Mouse (Mus musculus) MEL (cell line): ENCODE data around the gene Pak7. TPM values are rescaled to one million over a fixed set of nuclear protein-coding genes. Genes with fewer than 3 reads are reported as not detected.
"Not testable (repeated sequence)": the region's sequence is repeated elsewhere in the genome, so short reads cannot be mapped to it uniquely, and the experiment has no call there.

ENCODE experiments used
- DNase-seq: peaks from one replicate; pipeline ENCODE4 v3.0.0; 2011; ENCODE audit warnings: low read depth, low spot score
- H3K27ac ChIP-seq: 2 replicates; pipeline ENCODE4 v1.5.1; 2012; ENCODE audit warnings: low read depth, mild to moderate bottlenecking, control low read depth, low read length, moderate library complexity; ENCODE audit not compliant: control insufficient read depth
- H3K27me3 ChIP-seq, 2 experiments: fragments of 150-350 bp in 1 of 2; sonication (generic) in 1 of 2; 2 replicates each; pipeline ENCODE4 v1.6.1; 2012; ENCODE audit warnings: low read length in 2 of 2, mild to moderate bottlenecking in 2 of 2, improper control_type of control experiment in 1 of 2, moderate library complexity in 1 of 2; ENCODE audit not compliant: insufficient read depth in 2 of 2, control insufficient read depth in 1 of 2
- H3K36me3 ChIP-seq, 2 experiments: 2 replicates each; pipeline ENCODE4 v1.6.1; 2012 to 2014; ENCODE audit warnings: low read length in 2 of 2, improper control_type of control experiment in 1 of 2, inconsistent platforms in 1 of 2, mild to moderate bottlenecking in 1 of 2; ENCODE audit not compliant: insufficient read depth in 2 of 2, control insufficient read depth in 1 of 2
- H3K4me1 ChIP-seq, 2 experiments: fragments of 150-350 bp in 1 of 2; sonication (generic) in 1 of 2; 2 replicates each; pipeline ENCODE4 v1.6.1; 2012; ENCODE audit warnings: low read length in 2 of 2, improper control_type of control experiment in 1 of 2, mild to moderate bottlenecking in 1 of 2; ENCODE audit not compliant: insufficient read depth in 2 of 2, control insufficient read depth in 1 of 2
- H3K4me3 ChIP-seq, 2 experiments: fragments of 150-350 bp in 1 of 2; sonication (generic) in 1 of 2; 2 replicates each; pipeline ENCODE4 v1.5.1; 2012; ENCODE audit warnings: low read depth in 2 of 2, low read length in 2 of 2, mild to moderate bottlenecking in 2 of 2, moderate library complexity in 2 of 2, control low read depth in 1 of 2, improper control_type of control experiment in 1 of 2; ENCODE audit not compliant: control insufficient read depth in 1 of 2, insufficient read depth in 1 of 2
- H3K79me2 ChIP-seq: 2 replicates; pipeline ENCODE4 v1.6.1; 2012; ENCODE audit warnings: mild to moderate bottlenecking, low read length, moderate library complexity; ENCODE audit not compliant: control insufficient read depth, poor library complexity, insufficient read depth
- H3K9ac ChIP-seq: 2 replicates; pipeline ENCODE4 v1.6.1; 2012; ENCODE audit warnings: low read depth, mild to moderate bottlenecking, control low read depth, low read length, moderate library complexity; ENCODE audit not compliant: control insufficient read depth, poor library complexity, severe bottlenecking
- H3K9me3 ChIP-seq: fragments of 150-350 bp; sonication (generic); replicated peaks from 2 replicates; pipeline ENCODE4 v1.6.1; 2012; ENCODE audit warnings: mild to moderate bottlenecking, low read length, improper control_type of control experiment, moderate library complexity; ENCODE audit not compliant: insufficient read depth
- BHLHE40 ChIP-seq: IDR thresholded peaks from 2 replicates; pipeline ENCODE4 v1.6.1; 2012; ENCODE audit warnings: low read depth, mild to moderate bottlenecking, inconsistent platforms, low read length, improper control_type of control experiment, borderline replicate concordance
- CHD1 ChIP-seq: IDR thresholded peaks from 2 replicates; pipeline ENCODE4 v1.6.1; 2012; ENCODE audit warnings: low read depth, mild to moderate bottlenecking, inconsistent platforms, low read length, improper control_type of control experiment
- E2F4 ChIP-seq: IDR thresholded peaks from 2 replicates; pipeline ENCODE4 v1.6.1; 2011; ENCODE audit warnings: low read depth, low read length, improper control_type of control experiment, borderline replicate concordance
- ELF1 ChIP-seq: IDR thresholded peaks from 2 replicates; pipeline ENCODE4 v1.6.1; 2014; ENCODE audit warnings: low read depth, mild to moderate bottlenecking, inconsistent platforms, low read length, improper control_type of control experiment, moderate library complexity
- GATA1 ChIP-seq: IDR thresholded peaks from 2 replicates; pipeline ENCODE4 v1.6.1; 2011; ENCODE audit warnings: low read depth, low read length, improper control_type of control experiment
- HCFC1 ChIP-seq: IDR thresholded peaks from 2 replicates; pipeline ENCODE4 v1.6.1; 2012; ENCODE audit warnings: low read depth, mild to moderate bottlenecking, inconsistent platforms, low read length, improper control_type of control experiment, moderate library complexity
- JUND ChIP-seq: IDR thresholded peaks from 2 replicates; pipeline ENCODE4 v1.6.1; 2011; ENCODE audit warnings: low read depth, mild to moderate bottlenecking, improper control_type of control experiment, low read length
- KAT2A ChIP-seq: conservative IDR thresholded peaks from 2 replicates; pipeline ENCODE4 v1.6.1; 2012; ENCODE audit warnings: low read depth, low read length, improper control_type of control experiment, inconsistent platforms
- MAFK ChIP-seq: IDR thresholded peaks from 2 replicates; pipeline ENCODE4 v1.6.1; 2011; ENCODE audit warnings: low read depth, mild to moderate bottlenecking, low read length, improper control_type of control experiment, borderline replicate concordance
- MAZ ChIP-seq: IDR thresholded peaks from 2 replicates; pipeline ENCODE4 v1.6.1; 2012; ENCODE audit warnings: low read depth, mild to moderate bottlenecking, inconsistent platforms, low read length, improper control_type of control experiment
- MXI1 ChIP-seq: IDR thresholded peaks from 2 replicates; pipeline ENCODE4 v1.6.1; 2011; ENCODE audit warnings: mild to moderate bottlenecking, low read depth, low read length, improper control_type of control experiment
- MYC ChIP-seq: IDR thresholded peaks from 2 replicates; pipeline ENCODE4 v1.6.1; 2011; ENCODE audit warnings: low read depth, mild to moderate bottlenecking, low read length, improper control_type of control experiment, moderate library complexity
- NRF1 ChIP-seq: IDR thresholded peaks from 2 replicates; pipeline ENCODE4 v1.6.1; 2014; ENCODE audit warnings: low read depth, mild to moderate bottlenecking, inconsistent platforms, low read length, improper control_type of control experiment, moderate library complexity; ENCODE audit not compliant: poor library complexity, insufficient read depth, severe bottlenecking
- POLR2A ChIP-seq, 2 experiments: IDR thresholded peaks; 2 replicates each; pipeline ENCODE4 v1.6.1; 2011 to 2012; ENCODE audit warnings: low read length in 2 of 2, mild to moderate bottlenecking in 2 of 2, control low read depth in 1 of 2, improper control_type of control experiment in 1 of 2, low read depth in 1 of 2, moderate library complexity in 1 of 2; ENCODE audit not compliant: control insufficient read depth in 1 of 2, insufficient read depth in 1 of 2, poor library complexity in 1 of 2
- POLR2AphosphoS2 ChIP-seq: IDR thresholded peaks from 2 replicates; pipeline ENCODE4 v1.6.1; 2011; ENCODE audit warnings: low read length, improper control_type of control experiment
- RAD21 ChIP-seq: IDR thresholded peaks from 2 replicates; pipeline ENCODE4 v1.6.1; 2011; ENCODE audit warnings: mild to moderate bottlenecking, low read depth, low read length, improper control_type of control experiment
- TAL1 ChIP-seq: IDR thresholded peaks from 2 replicates; pipeline ENCODE4 v1.6.1; 2012; ENCODE audit warnings: mild to moderate bottlenecking, inconsistent platforms, low read length, moderate library complexity, mixed read lengths
- UBTF ChIP-seq: IDR thresholded peaks from 2 replicates; pipeline ENCODE4 v1.6.1; 2012; ENCODE audit warnings: low read depth, mild to moderate bottlenecking, inconsistent platforms, low read length, improper control_type of control experiment, moderate library complexity, borderline replicate concordance; ENCODE audit not compliant: insufficient read depth
- USF1 ChIP-seq: IDR thresholded peaks from 2 replicates; pipeline ENCODE4 v1.6.1; 2014; ENCODE audit warnings: low read depth, mild to moderate bottlenecking, inconsistent platforms, low read length, improper control_type of control experiment, moderate library complexity
- USF2 ChIP-seq, 2 experiments: IDR thresholded peaks; 2 replicates each; pipeline ENCODE4 v1.6.1; 2011 to 2012; ENCODE audit warnings: improper control_type of control experiment in 2 of 2, low read length in 2 of 2, borderline replicate concordance in 1 of 2, inconsistent platforms in 1 of 2, low read depth in 1 of 2, mild to moderate bottlenecking in 1 of 2; ENCODE audit not compliant: insufficient read depth in 1 of 2
- ZC3H11A ChIP-seq: IDR thresholded peaks from 2 replicates; pipeline ENCODE4 v1.6.1; 2012; ENCODE audit warnings: low read depth, mild to moderate bottlenecking, inconsistent platforms, low read length, improper control_type of control experiment
- polyA plus RNA-seq, 2 experiments: library from polyadenylated mRNA; stranded (reverse) in 1 of 2; unstranded in 1 of 2; fragments of >175 nt in 1 of 2; fragments of >200 nt in 1 of 2; gene quantifications; 2 replicates each; pipeline versions ENCODE4 v1.2.1 to v1.2.4; 2012; ENCODE audit warnings: low replicate concordance in 2 of 2, low read depth in 1 of 2; ENCODE audit not compliant: insufficient read length in 2 of 2, insufficient read depth in 1 of 2, missing spikeins in 1 of 2
- total RNA-seq: library from RNA; depleted of rRNA; stranded (reverse); fragments of 300-350 nt; gene quantifications from 2 replicates; pipeline ENCODE4 v1.2.3, GENCODE M21; 2012

The Pak7 gene
- total and polyA plus RNA-seq, 3 experiments, result not detected

DNA sequence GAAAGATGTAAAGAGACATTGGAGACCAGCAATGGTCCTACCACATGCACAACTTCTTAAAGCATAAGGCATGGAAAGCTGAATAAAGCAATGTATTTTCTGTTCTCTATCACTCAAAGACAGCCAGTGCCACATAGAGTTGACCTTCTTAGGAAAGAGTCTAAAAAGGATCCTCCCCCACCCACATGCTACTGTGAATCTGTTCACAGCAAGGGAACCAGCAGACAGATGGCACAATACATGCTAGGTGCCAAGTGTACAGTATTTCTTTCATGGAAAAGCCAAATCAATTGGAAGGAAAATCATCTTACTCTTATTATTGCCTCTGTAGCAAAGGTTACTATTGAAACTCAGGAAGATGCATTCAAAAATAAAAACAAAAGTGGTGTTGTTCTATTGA lies 86.4 kb downstream of the Pak7 start:
- no peak overlapping the region for H3K27ac ChIP-seq
- no peak overlapping the region for H3K9ac ChIP-seq
- H3K27me3 ChIP-seq, result no peaks in the 10 kb centered on the region
- no peak overlapping the region for H3K4me3 ChIP-seq
- H3K9me3 ChIP-seq, result no peaks in the 10 kb centered on the region
- no peaks in the 10 kb centered on the region for H3K36me3 ChIP-seq
- H3K79me2 ChIP-seq, result no peaks in the 10 kb centered on the region
- no peak for DNase-seq
- no peak for TF ChIP-seq USF1
- TF ChIP-seq USF2 (IDR thresholded peaks at IDR 0.05; ENCODE audit: borderline replicate concordance in 1 of 2, insufficient read depth in 1 of 2, low read depth in 1 of 2, low read length in 2 of 2), result no peak
- no peaks in the 10 kb centered on the region for H3K4me1 ChIP-seq

DNA sequence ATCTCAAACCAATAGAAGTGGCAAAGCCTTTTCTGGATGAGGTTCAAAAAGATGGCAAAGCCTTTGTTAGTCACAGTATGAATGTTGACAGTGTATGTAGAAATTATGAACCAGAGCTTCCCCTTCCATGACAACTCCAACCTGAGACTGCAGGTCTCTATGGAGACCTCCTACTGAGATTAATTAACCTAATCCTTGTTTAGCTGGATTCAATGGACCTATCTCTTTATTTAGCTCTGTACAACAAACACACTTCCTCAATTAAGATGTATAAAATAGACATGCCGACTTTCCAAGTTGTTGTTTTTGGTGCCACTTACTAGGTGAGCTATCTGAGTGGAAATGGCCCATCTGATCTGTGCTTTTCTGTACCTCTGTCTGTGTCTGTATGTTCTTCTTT lies 90.4 kb downstream of the Pak7 start:
- Histone ChIP-seq H3K4me3 (no peak overlapping the region), H3K9ac (no peak overlapping the region), H3K27ac (no peak overlapping the region), H3K36me3 (no peaks in the 10 kb centered on the region), H3K79me2 (no peaks in the 10 kb centered on the region), H3K27me3 (no peaks in the 10 kb centered on the region), H3K4me1 (no peaks in the 10 kb centered on the region), H3K9me3 (no peaks in the 10 kb centered on the region)
- DNase-seq, result no peak
- TF ChIP-seq RAD21, result no peak
- no peak for TF ChIP-seq POLR2A (IDR thresholded peaks at IDR 0.05; ENCODE audit: control insufficient read depth in 1 of 2, insufficient read depth in 1 of 2, low read depth in 1 of 2, low read length in 2 of 2, poor library complexity in 1 of 2)
- TF ChIP-seq ELF1, result no peak
- no peak for TF ChIP-seq USF2 (IDR thresholded peaks at IDR 0.05; ENCODE audit: borderline replicate concordance in 1 of 2, insufficient read depth in 1 of 2, low read depth in 1 of 2, low read length in 2 of 2)
- no peak for TF ChIP-seq CHD1
- TF ChIP-seq TAL1, result no peak
- no peak for TF ChIP-seq POLR2AphosphoS2

DNA sequence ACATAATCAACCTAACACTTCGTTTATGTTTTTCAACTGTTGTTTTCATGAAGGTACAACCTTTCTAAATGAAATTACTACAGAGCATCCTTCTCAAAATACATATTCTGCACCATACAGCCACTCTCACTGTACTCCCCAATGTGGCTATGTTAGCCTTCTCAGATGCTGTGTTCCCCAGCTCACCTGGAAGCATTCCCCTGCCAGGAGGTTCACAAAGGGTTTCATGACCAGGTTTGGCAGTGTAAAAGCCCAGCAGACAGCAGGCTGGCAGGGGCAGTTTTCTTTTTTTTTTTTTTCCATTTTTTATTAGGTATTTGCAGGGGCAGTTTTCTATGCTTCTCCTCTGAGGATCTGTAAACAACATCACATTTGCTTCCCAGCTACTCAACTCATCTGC lies 105.7 kb downstream of the Pak7 start:
- Histone ChIP-seq H3K27me3 (no peaks in the 10 kb centered on the region), H3K4me1 (no peaks in the 10 kb centered on the region), H3K36me3 (no peaks in the 10 kb centered on the region), H3K79me2 (no peaks in the 10 kb centered on the region), H3K27ac (no peak overlapping the region), H3K9ac (no peak overlapping the region), H3K9me3 (no peaks in the 10 kb centered on the region), H3K4me3 (no peak overlapping the region)
- TF ChIP-seq MAFK (no peak), NRF1 (no peak), MXI1 (no peak), E2F4 (no peak), RAD21 (no peak), HCFC1 (no peak), JUND (no peak), KAT2A (no peak), MAZ (no peak), UBTF (no peak), ZC3H11A (no peak), BHLHE40 (no peak), GATA1 (no peak), POLR2AphosphoS2 (no peak), ELF1 (no peak), MYC (no peak)
- no peak for DNase-seq

DNA sequence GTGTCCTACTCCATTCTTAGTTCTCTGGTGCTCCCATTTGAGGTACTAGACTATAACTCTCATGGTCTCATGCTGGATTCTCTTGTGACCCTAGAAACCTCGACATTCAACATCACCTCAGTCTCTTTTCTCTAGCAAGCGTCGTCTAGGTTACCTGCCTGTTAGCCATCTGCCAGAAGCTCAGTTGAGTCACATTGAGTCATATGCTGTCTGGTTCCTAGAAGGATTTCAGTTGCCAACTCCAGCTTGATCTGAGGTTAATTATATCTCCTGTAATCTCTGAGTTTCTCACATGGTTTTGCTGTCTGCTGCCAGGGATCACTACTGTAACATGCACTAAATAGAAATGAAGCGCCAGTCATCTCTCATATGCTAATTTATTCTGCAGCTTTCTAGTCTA lies 145.8 kb downstream of the Pak7 start:
- not testable (repeated sequence) for H3K9me3 ChIP-seq, DNase-seq, H3K27ac ChIP-seq, H3K27me3 ChIP-seq, H3K79me2 ChIP-seq, H3K4me3 ChIP-seq, H3K36me3 ChIP-seq, H3K9ac ChIP-seq, H3K4me1 ChIP-seq
